Mouse (Mus musculus) kidney, postnatal 10 days (tissue): ENCODE results near the gene Shmt1.
"Not testable (repeated sequence)": the region's sequence is repeated elsewhere in the genome, so short reads cannot be mapped to it uniquely, and the experiment has no call there.

Experiments
- DNase-seq: peaks from one replicate; pipeline ENCODE4 v3.0.0; 2021; ENCODE audit warnings: mixed read lengths

The Shmt1 gene

DNA sequence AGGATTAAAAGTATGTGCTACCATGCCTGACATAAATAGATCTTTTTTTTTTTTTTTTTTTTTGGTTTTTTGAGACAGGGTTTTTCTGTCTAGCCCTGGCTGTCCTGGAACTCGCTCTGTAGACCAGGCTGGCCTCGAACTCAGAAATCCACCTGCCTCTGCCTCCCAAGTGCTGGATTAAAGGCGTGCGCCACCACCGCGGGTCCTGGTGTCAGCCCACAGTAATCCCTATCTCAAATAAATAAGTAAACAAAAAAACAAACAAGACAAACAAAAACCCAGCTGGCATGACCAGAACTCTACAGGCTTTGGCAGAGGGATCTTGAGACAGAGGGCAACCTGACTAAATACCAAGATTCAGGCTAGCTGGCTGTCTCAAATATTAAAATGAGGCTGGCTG is at the start of gene Shmt1:
Gene Shmt1, minus strand, starts transcription at position 101 of the 400 bp plus-strand sequence.
- DNase-seq: not testable (repeated sequence)

DNA sequence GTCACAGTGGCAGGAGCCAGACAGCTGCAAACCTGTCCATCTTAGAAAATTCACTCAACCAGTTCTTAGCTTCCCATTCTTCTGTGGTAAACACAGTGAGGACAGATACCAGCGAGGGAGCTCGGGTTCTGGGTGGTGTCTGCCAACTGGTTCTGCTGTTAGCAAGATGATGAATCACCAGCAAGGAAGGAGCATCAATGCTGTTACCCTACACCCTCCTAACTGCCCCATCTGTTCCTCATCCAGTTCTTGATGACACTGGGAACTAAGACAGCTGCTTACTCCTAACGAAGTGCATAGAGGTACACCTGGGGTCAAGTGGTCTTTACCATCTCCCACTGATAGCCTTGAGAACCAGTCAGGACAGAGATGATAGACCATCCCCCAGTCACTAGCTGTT is 45.1 kb upstream of the Shmt1 start:
- no peak for DNase-seq

DNA sequence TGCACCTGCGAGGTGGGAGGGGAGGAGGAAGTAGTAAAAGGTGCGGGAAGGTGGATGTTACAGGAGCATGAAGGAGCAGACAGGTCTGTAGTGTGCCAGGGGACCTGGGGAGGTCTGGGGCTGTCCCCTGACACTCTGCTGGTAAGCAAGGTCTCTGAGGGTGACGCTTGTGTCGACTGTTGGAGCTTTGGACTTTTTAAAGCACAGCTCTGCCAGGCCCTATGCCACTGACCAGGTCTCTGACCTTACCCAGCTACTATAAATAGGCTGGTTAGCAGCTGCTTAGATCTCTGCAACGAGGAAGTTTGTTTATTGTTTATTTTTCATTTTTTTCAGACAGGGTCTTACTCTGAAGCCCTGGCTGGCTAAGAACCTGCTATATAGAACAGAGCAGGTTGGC is 33.9 kb upstream of the Shmt1 start:
- no peak for DNase-seq

DNA sequence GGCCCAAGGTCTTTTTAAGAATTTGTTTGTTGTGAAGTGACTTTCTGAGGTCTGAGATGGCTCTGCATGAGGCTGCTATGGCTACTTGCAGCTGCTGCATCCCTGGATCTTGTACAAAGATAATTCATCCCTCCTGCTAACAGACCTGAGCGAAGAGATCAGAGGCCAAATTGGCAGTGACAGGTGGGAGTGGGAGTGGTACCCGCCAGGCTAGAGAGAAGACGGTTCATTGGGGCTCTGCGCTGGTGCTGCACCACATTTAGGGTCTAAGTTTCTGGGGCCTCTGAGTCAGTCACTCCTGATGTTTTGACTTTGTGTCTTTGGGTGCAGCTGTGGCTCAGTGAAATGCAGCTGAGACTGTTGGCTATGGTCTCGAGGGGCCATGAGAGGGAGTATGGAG is 31.9 kb upstream of the Shmt1 start:
- no peak for DNase-seq

DNA sequence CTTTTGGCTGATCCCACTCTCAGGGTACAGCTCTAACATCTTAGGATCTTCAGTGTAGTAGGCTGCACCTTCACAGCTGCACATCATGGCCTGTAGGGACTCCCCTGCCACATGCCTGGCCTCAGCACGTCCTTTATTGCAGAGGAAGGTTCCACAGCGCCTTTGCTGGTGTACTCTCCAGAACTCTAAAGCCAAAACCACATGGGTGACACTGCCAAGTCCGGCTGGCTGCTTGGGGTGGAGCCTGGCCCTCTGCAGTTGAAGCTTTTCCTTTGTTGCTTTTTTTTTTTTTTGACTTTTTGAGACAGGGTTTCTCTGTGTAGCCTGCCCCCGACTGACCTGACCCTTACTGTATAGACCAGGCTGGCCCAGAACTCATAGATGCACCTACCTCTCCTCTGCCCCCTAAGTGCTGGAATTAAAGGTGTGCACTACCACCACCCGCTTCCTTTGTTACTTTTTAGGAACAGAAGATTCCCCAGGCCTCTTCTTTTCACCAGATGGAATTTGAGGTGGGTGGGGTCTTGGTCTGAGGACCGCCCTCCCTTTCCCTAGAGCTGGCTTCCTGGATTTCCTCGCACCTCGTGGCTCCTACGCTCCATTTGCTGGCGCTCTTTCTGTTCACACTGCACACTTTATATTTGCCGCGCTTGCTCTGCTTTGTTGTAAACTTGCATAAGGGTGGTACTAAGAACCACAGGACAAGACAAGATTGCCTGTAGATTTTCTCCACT is 30.1 kb upstream of the Shmt1 start:
- no peak for DNase-seq

DNA sequence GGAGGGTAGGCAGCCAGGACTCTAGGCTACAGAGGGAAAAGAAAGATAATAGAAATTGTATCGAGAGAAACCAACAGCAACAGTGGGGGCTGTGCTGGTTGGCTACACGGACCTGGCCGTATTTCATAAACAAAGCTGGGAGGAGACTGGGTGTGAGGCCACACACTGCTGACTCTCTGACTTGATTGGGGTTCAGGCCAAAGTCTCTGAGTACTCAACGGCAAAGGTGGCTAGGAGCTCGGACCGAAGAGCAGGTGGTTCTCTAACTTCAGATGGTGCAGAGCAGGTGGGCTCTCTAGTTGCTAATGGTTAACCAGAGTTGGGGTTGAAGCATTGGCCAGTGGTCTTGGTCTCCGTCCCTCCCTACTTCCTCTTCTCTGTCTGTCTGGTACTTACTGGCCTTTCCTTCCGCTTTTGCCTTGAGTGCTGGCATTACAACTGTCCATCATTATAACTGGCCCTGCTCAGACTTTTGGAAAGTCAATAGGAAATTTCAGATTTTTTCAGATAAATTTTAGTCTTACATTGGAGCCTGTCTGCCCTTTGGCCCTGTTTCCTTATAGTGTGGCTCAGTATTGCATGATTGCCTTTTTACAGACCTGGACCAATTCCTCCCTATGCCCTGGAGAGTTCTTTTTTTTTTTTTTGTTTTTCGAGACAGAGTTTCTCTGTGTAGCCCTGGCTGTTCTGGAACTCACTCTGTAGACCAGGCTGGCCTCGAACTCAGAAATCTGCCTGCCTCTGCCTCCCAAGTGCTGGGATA is 26.3 kb upstream of the Shmt1 start:
- peak; percentile 23 for DNase-seq

DNA sequence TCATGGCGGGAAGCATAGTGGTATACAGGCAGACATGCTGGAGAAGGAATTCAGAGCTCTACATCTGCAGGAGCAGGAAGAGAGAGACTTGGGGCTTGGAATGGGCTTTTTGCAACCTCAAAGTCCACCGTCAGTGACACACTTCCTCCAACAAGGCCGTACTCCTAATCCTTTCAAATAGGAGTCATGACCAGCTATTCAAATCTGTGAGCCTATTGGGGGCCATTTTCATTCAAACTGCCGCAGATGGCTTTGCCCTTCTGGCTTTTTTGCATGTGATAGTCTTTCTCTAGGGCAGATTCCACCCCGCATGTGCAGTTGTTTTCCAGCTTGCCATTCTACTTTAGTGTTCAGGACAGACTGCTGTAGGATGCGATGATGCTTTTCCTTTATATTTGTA is 25.4 kb upstream of the Shmt1 start:
- no peak for DNase-seq

DNA sequence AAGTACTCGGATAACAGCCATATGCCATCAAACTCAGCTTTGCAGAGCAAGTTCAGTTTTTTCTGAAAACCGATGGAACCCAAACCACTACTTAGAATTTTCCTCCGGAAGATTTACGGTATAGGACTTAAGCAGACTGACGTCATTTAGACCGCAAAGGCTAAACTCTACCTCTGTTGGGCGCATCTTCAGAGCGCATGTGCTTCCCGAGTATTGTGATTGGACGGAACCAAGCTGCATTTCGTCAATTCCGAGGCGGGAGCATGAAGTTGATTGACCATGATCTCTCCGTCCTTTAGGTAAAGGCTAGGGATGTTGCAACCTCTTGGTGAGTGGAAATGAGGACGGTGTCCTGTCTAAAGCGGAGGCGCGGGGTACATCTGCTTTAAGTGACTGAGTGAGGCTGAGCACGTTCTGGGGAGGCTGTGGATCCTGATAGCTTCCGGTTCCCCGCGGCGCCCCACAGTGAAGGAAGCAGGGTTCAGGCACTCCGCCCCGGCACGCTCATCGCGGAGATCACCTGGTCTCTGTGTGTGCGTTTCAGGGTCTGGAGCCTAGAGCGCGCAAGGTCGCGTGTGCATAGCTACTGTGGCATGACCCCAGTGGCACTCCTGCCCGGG is 19.0 kb upstream of the Shmt1 start, which contains the start of gene Dhrs7b:
Gene Dhrs7b, plus strand, starts transcription at position 199 of the 620 bp plus-strand sequence.
- DNase-seq: peak; percentile 87

DNA sequence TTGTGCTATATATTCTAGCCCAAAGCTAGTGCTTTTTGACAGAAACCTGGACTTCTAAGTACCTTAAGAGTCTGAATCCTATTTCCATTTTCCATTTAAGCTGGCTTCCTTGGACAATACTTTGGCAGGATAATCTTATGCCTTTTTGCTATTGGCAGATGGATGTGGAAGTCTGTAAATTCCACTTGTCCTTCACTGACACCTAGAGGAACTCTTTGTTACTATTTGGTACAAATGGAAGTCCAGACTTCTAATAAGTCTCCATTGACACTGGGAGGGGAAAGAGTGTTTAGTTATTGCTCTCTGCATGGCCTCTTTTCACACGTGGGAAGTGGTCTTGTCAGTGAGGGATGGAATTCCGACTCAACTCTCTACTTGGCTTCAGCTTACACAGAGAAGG is 17.4 kb upstream of the Shmt1 start:
- no peak for DNase-seq

DNA sequence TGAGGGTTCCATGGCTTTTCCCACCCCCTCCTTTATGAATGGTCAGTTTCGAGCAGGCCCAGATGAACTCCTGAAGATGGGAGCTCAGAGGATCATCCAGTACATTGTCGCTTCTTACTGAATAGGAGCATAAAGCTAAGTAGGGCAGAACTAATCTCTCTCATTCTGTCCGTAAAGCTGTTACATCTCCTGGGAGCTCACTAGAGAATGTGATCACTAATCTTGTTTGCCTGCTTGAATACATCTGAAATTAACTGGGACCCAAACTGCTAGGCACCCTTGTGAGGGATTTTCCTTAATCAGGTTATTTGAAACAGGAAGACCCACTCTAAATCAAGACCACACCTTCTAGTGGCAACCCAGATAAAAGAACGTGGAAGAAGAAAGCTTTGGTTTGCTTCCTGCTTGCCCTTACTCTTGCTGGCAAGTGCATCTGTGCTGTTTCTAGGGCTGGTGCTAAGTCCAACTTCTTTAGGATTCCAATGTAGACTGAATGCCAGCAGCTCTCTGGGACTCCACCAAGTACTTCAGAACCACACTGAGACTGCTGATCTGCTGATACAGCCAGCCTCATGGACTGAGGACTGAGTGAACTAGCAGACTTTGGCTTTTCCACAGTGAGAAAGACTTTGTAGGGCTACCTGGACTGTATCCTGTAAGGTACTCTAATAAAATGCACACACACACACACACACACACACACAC is 15.9 kb upstream of the Shmt1 start:
- DNase-seq: no peak

DNA sequence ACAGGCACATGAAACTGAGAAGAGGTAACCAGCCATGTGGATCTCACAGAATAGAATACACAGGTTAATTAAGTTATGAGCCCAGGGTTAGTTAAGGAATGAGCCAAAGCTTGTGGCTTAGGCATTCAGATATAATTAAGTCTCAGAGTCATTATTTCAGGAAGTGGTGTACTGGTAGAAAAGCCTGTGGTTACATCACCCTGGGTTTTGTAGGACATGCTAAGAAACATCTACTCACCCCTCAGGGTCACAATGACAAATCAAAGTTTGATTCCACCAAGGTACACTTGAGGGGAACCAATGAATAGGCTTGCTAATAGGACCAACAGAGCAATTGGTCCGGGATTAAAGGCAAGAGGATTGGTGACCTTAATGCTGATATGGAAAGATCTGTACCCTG is 15.2 kb upstream of the Shmt1 start:
- DNase-seq: no peak

DNA sequence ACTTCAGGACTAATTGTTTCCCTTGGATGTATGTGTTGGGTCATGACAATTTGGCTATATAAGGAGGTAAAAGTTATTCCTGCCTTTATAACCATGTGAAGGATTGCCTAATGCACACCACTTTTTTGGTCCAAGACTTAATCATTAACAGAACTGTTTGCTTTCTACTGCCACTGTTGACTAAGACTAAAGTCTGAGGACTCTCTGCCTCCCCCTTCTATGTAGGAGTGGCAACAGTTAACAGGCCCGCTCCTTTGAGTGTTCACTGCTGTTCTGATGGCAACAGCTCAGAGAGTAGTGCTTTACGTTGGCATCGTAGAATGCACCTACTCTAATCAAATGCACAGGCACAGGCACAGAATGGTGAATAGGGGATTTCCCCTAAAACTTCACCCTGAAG is 13.7 kb upstream of the Shmt1 start:
- DNase-seq: peak; percentile 30

DNA sequence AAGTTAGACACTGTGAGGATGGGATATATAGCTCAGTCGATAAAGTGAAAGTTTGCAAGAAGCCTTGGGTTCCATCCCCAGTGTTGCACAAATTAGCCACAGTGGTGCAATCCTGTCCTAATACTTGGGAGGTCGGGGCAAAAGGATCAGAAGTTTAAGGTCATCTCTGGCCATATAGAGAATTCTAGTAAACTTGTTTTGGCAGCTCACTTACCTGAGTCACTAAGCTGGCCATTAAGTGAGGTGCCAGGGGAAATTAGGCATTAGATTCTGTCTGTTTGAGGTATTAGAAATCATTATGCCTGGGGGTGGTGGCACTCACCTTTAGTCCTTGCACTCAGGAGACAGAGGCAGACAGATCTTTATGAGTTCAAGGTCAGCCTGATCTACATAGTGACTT is 12.3 kb upstream of the Shmt1 start:
- no peak for DNase-seq

DNA sequence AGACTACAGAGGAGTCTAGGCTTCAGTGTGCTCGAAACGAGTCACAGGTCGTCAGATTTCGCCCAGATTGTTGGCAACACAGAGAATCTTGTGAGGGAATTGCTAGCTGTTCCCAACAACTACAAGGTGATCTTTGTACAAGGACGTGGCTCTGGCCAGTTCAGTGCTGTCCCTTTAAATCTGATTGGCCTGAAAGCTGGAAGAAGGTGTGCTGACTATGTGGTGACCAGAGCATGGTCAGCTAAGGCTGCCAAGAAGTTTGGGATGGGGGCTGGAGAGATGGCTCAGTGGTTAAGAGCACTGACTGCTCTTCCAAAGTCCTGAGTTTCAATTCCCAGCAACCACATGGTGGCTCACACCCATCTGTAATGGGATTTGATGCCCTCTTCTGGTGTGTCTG is 4.9 kb upstream of the Shmt1 start:
- DNase-seq: no peak

DNA sequence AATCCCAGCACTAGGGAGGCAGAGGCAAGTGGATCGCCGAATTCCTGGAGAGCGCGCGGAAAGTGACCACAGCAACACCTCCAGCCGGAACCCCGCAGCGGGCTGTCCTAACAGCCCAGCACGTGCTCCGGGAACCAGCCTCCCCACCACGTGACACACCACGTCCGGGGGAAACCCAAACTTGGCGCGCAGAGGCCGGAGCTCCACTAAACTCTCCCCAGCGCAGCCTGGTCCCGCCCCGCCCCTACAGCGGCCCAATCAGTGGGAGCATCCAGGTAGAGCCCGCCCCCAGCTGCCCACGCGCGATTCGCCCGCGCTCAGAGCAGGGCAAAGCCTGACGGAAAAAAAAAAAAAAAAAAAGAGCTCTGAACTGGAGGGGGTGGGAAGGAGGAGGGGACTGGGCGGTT is 461 bp downstream of the Shmt1 start:
- DNase-seq: peak; percentile 97

DNA sequence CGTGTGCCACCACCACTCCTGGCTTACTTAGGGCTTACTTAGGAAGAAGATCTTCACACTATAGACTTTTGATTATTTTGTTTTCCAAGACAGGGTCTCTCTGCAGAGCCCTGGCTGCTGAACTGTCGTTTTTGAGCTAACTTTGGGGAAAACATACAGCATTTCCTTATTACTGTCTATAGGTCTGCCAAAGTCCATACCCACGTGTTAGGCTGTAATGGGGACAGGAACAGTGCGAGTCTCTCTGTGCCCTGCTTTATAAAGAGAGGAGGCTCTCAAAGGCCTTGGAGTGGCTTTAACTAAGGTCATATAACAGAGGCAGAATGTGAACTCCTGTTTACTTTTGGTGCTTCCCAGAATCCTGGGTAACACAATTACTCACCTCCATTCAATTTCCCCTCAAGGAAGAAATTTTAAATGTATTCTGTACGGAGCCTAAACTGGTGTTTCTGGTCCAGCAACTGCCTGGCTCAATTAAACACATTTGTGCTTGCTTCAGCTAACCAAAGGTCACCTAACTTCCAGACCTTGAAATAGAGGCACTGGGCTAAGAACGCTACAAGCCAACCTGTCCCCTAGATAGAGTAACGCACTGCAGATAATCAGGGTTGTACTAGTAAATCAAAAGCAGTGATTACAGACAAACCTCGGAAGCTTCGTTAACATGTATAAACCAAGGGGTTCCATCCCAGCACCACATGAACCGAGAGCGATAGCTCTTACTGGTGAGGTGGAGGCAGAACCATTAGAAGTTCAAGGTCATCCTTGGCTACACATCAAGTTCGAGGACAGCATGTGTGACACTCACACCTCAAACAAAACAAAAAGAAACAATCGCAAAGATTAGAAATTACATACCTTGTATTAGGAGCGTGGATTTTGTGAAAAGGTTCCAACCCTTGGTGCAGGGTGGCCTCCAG is 1.2 kb downstream of the Shmt1 start:
- DNase-seq: peak; percentile 49

DNA sequence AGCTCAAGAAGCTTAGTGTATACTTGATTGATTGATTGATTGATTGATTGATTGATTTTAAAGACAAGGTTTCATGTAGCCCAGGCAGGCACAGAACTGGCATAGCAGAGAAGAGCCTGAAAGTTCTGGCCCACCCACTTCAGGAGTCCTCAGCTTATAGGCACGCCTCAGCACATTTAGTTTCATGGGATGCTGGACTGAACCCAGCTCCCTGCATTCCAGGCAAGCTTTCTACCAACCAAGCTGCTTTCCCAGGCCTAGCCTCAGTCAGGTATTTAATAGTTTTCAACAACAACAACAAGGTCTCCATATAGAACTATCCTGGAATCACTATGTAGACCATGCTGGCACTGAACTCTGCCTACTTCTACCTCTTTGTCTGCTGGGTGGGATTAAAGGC is 2.0 kb downstream of the Shmt1 start:
- DNase-seq: peak; percentile 48

DNA sequence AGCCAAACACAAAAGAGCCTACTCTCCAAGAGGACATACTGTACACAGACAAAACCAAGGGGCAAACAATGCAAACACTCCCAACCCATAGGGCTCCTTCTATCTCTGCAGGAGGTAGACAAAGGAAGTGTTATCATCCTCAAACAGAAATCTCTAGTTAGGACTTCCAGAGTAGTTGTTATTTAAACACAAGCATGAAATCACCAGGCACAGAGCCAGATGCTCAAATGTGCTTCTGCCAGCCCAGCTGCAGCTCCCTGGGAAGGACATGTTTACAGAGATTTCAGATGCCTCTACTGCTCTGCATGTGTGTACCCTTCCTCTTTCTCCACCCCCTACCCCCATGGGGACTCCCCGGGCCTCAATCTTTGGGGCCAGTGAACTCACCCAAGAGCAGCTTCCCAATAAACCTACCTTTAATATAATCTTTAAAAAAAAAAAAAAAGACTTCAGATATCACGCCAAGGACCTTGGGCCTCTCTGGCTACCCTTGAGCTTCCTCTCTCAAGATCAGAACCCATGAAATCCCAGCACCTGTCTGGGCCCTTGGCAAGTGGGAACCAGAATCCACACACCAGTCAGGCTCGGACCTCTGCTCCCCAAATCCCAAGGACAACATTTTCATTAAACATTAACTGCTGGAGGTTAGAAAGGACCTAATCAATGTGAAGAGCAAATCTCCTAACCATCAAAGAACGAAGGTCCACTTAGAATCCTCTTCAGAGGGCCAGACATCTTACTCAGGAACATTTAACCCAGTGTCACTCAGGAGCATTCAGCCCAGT is 3.0 kb downstream of the Shmt1 start:
- peak; percentile 69 for DNase-seq

DNA sequence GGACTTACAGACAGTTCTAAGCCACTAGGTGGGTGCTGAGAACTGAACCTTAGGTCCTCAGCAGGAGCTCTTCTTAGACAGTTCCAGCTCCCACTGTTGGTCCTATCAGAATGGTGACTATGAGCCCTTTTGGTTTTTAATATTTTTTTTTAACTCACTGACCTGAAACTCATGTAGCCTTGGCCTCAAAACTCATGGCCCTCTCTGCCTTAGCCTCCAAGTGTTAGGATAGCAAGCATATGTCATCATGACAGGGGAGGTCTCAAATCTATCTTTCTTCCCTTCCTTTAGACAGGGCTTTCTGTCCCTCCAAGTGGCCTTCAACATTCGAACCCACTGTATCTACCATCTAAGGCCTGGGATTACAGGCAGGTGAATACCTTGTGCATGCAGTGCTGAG is 10.6 kb downstream of the Shmt1 start:
- DNase-seq: no peak

DNA sequence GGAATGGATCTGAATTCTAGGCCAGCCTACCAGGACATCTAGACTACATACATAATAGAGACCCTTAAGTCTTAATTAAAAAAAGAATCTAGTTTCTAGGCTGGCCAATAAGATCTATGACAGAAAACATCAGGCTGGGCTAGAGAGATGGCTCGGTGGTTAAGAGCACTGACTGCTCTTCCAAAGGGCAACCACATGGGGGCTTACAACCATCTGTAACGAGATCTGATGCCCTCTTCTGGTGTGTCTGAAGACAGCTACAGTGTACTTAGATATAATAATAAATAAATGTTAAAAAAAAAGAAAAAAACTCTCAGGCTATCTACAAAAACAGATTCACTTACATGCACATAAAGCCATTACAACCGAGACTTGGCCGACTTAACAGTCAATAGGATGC is 11.5 kb downstream of the Shmt1 start:
- DNase-seq: no peak

DNA sequence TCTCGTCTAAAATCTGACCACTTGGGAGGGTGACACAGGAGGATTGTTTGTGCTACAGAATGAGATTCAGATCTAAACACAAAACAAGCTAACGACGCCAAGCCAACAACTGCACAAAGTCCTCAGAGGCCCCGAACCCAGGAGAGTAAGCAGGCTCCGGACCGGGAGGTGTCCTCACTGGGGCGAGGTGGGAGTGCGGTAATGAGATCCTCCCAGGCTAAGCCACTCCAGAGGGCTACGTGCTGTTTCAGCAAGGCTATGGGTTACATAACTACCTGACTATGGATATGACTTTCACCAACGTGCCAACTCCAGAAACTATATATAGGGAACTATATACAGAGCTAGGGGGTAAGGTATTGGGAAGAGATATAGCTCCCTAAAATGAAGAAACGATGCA is 15.2 kb downstream of the Shmt1 start:
- no peak for DNase-seq
